Mouse (Mus musculus): Measurements from ENCODE around the gene Papss2.

DNA sequence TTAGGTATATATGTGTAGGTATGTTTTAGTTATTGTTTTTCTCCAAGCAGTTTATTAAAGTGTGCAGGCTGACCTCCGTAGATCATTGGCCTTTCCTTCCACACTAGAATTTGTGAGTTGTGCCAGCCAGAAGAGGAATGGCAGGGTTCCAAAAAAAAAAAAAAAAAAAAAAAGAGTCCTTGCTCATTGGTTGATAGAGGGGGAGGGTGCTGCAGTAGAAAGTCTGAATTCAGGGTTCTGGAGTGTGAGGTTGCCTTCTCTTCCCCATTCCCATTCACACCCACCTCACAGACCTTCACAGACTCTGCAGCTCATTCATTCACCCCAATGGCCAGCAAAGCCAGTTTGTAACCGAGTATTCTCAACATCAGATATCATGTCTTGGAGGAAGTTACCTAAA lies 24.1 kb downstream of the Papss2 start:
- TF ChIP-seq POLR2A (IDR thresholded peaks at IDR 0.05; ENCODE audit: borderline replicate concordance, extremely low read depth, insufficient read depth, insufficient read length, poor library complexity, severe bottlenecking) (no peak), CTCF (IDR thresholded peaks at IDR 0.05; ENCODE audit: borderline replicate concordance, extremely low read depth, insufficient read depth, insufficient read length) (no peak)

Data from brain, embryonic 14.5 days (tissue).